13 mouse cellular contexts compared by ENCODE assay signal in the genomic region with DNA sequence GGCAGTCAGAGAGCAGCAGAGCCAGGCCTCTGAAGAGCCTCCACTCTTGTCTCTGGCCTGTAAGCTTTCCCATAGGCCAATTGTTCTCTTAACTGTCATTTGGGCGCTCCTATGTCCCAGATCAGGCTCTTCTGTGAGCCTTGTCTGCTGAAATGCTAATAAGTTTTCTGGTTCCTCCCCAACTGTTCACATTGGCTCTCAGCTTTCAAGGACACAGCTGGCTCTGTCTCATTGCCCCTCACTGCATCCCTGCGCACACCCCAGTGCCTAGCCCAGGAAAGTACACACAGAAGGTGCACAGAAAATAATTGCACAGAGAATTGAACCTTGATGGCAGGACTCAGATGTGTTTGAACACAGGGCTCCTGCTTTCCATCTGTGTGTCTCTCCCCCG. TPM values are rescaled to one million over a fixed set of nuclear protein-coding genes. Genes with fewer than 3 reads are reported as not detected.
DNase-seq lines count a peak whose midpoint lies in the region; ATAC-seq and TF ChIP-seq lines count a peak whose summit lies in the region.
"Had no signal": no experiment of that assay in that cellular context is flagged by ENCODE, and none has a peak within 500 bp of the region (broad histone marks: within the 10 kb centered on the region; RNA-seq: fewer than 3 reads in every experiment).

No protein-coding gene starts in this region.

- no peak for TF ChIP-seq CTCF in midbrain, postnatal 0 days (IDR thresholded peaks at IDR 0.05)

- no peaks in the 10 kb centered on the region for H3K36me3 ChIP-seq in midbrain, embryonic 10.5 days
- H3K36me3 ChIP-seq in midbrain, postnatal 0 days (ENCODE audit: insufficient read depth, low read length), result no peaks in the 10 kb centered on the region
- no peaks in the 10 kb centered on the region for H3K36me3 ChIP-seq in embryonic facial prominence, embryonic 11.5 days (replicated peaks; ENCODE audit: control insufficient read depth, insufficient read depth, low read depth, low read length)
- no peaks in the 10 kb centered on the region for H3K36me3 ChIP-seq in midbrain, embryonic 12.5 days

- 42% methylated on average over 3 of the region's 3 CpGs for WGBS in midbrain, embryonic 10.5 days
- 22% methylated on average over 3 of the region's 3 CpGs for WGBS in midbrain, postnatal 0 days
- WGBS in embryonic facial prominence, embryonic 11.5 days, result 34% methylated on average over 3 of the region's 3 CpGs
- 30% methylated on average over 3 of the region's 3 CpGs for WGBS in midbrain, embryonic 12.5 days

- H3K9ac ChIP-seq in midbrain, postnatal 0 days (replicated peaks; ENCODE audit: low read length, poor library complexity, severe bottlenecking), result no peak overlapping the region
- H3K9ac ChIP-seq in embryonic facial prominence, embryonic 11.5 days (replicated peaks; ENCODE audit: low read length), result no peak overlapping the region
- no peak overlapping the region for H3K9ac ChIP-seq in midbrain, embryonic 12.5 days (replicated peaks)
- H3K9ac ChIP-seq: liver, postnatal 0 days had no signal

- peak overlapping the region; percentile 76 for H3K27ac ChIP-seq in midbrain, embryonic 10.5 days (replicated peaks)
- no peak overlapping the region for H3K27ac ChIP-seq in midbrain, postnatal 0 days (ENCODE audit: low read depth, low read length)
- no peak overlapping the region for H3K27ac ChIP-seq in embryonic facial prominence, embryonic 11.5 days (replicated peaks; ENCODE audit: low read depth, low read length)
- peak overlapping the region; percentile 46 for H3K27ac ChIP-seq in midbrain, embryonic 12.5 days (replicated peaks)

- 0 out of 2 replicates have a peak overlapping the region, but pooled peaks have one; percentile 9 for H3K4me3 ChIP-seq in midbrain, embryonic 10.5 days
- no peak overlapping the region for H3K4me3 ChIP-seq in midbrain, postnatal 0 days (ENCODE audit: low read depth, low read length)
- no peak overlapping the region for H3K4me3 ChIP-seq in embryonic facial prominence, embryonic 11.5 days (ENCODE audit: low read depth, low read length)
- H3K4me3 ChIP-seq in midbrain, embryonic 12.5 days, result no peak overlapping the region

- H3K4me2 ChIP-seq in midbrain, postnatal 0 days (ENCODE audit: low read depth, low read length, poor library complexity, severe bottlenecking), result no peak overlapping the region
- H3K4me2 ChIP-seq in embryonic facial prominence, embryonic 11.5 days (ENCODE audit: low read depth, low read length), result no peak overlapping the region
- H3K4me2 ChIP-seq in midbrain, embryonic 12.5 days (replicated peaks), result no peak overlapping the region

- no peaks in the 10 kb centered on the region for H3K27me3 ChIP-seq in midbrain, embryonic 10.5 days (ENCODE audit: low read depth, poor library complexity, severe bottlenecking)
- H3K27me3 ChIP-seq in midbrain, postnatal 0 days (ENCODE audit: insufficient read depth, low read length), result no peaks in the 10 kb centered on the region
- H3K27me3 ChIP-seq in embryonic facial prominence, embryonic 11.5 days (ENCODE audit: control insufficient read depth, insufficient read depth, low read length), result no peaks in the 10 kb centered on the region
- 0 out of 2 replicates have a peak, but pooled peaks cover 3% of the 10 kb centered on the region for H3K27me3 ChIP-seq in midbrain, embryonic 12.5 days

- H3K9me3 ChIP-seq in midbrain, embryonic 10.5 days (replicated peaks), result no peaks in the 10 kb centered on the region
- no peaks in the 10 kb centered on the region for H3K9me3 ChIP-seq in midbrain, postnatal 0 days (ENCODE audit: low read length)
- no peaks in the 10 kb centered on the region for H3K9me3 ChIP-seq in embryonic facial prominence, embryonic 11.5 days (replicated peaks; ENCODE audit: control insufficient read depth, low read length)
- no peaks in the 10 kb centered on the region for H3K9me3 ChIP-seq in midbrain, embryonic 12.5 days

- H3K4me1 ChIP-seq in midbrain, embryonic 10.5 days, result peaks cover 27% of the 10 kb centered on the region
- H3K4me1 ChIP-seq in midbrain, postnatal 0 days (ENCODE audit: insufficient read depth, low read length), result no peaks in the 10 kb centered on the region; the same call in none of the 2 replicates
- H3K4me1 ChIP-seq in embryonic facial prominence, embryonic 11.5 days (ENCODE audit: control insufficient read depth, insufficient read depth, low read length), result no peaks in the 10 kb centered on the region; the same call in 1 of the 2 replicates
- H3K4me1 ChIP-seq in midbrain, embryonic 12.5 days, result peaks cover 25% of the 10 kb centered on the region

- DNase-seq in midbrain, embryonic 10.5 days (ENCODE audit: low spot score), result peak; percentile 36
- DNase-seq in midbrain, postnatal 0 days (ENCODE audit: low spot score), result no peak
- peak; percentile 14 for DNase-seq in embryonic facial prominence, embryonic 11.5 days (ENCODE audit: low spot score)
- DNase-seq in urinary bladder, adult 2 months (ENCODE audit: low spot score), result no peak
- DNase-seq in frontal cortex, postnatal 25 days (ENCODE audit: low spot score in 2 of 2), result no peak
- no peak for DNase-seq in urinary bladder, postnatal 25 days (ENCODE audit: low spot score)
- DNase-seq: heart, adult 11 months; liver, postnatal 0 days; spleen, adult 18-20 months; thymus, adult 2 months had no signal

- no peak for ATAC-seq in midbrain, postnatal 0 days (ENCODE audit: low FRiP score)
- no peak for ATAC-seq in embryonic facial prominence, embryonic 11.5 days (replicated peaks; ENCODE audit: insufficient number of reproducible peaks, low FRiP score, low TSS enrichment, low read depth)
- peak; percentile 47; the same call in 1 of the 2 replicates for ATAC-seq in midbrain, embryonic 12.5 days (ENCODE audit: low FRiP score, low read depth)
- ATAC-seq: activated CD4-positive, CD25-positive, alpha-beta regulatory T cell, adult 4 months; liver, postnatal 0 days had no signal

RNA-seq across cellular contexts. Expression of a gene that starts 14.7 kb away (rescaled TPM):
- polyA plus RNA-seq in midbrain, embryonic 10.5 days (2016; fragmentation: Nextera tagmentation; extraction: Ambion mirVana), result 17.4 and 29.0 TPM in 2 replicates
- total RNA-seq in midbrain, postnatal 0 days (2014; rRNA removed), result 79.0 and 97.3 TPM in 2 replicates
- polyA plus RNA-seq in midbrain, postnatal 0 days (2015; fragmentation: Nextera tagmentation; extraction: Ambion mirVana), result 226 and 252 TPM in 2 replicates
- 13.2 and 13.5 TPM in 2 replicates for polyA plus RNA-seq in embryonic facial prominence, embryonic 11.5 days (2014; fragmentation: Nextera tagmentation; extraction: Ambion mirVana)
- polyA plus RNA-seq in midbrain, embryonic 12.5 days (2016; fragmentation: Nextera tagmentation; extraction: Ambion mirVana), result 59.5 and 77.2 TPM in 2 replicates
- polyA plus RNA-seq in urinary bladder, adult 2 months (2012; rRNA removed), result 38.4 and 57.2 TPM in 2 replicates
- total RNA-seq: megakaryocyte-erythroid progenitor cell, adult 5-6 weeks had no signal
- polyA plus RNA-seq: activated CD4-positive, CD25-positive, alpha-beta regulatory T cell, adult 4 months had no signal

RNA-seq across cellular contexts. Expression of a gene that starts 24.9 kb away (rescaled TPM):
- 96.7 and 101 TPM in 2 replicates for polyA plus RNA-seq in midbrain, embryonic 10.5 days (2016; fragmentation: Nextera tagmentation; extraction: Ambion mirVana)
- total RNA-seq in midbrain, postnatal 0 days (2014; rRNA removed), result 63.2 and 73.3 TPM in 2 replicates
- polyA plus RNA-seq in midbrain, postnatal 0 days (2015; fragmentation: Nextera tagmentation; extraction: Ambion mirVana), result 98.8 and 101 TPM in 2 replicates
- polyA plus RNA-seq in embryonic facial prominence, embryonic 11.5 days (2014; fragmentation: Nextera tagmentation; extraction: Ambion mirVana), result 89.5 and 98.4 TPM in 2 replicates
- polyA plus RNA-seq in midbrain, embryonic 12.5 days (2016; fragmentation: Nextera tagmentation; extraction: Ambion mirVana), result 96.6 and 98.6 TPM in 2 replicates
- polyA plus RNA-seq in urinary bladder, adult 2 months (2012; rRNA removed), result 72.3 and 91.1 TPM in 2 replicates

Comparison
In these comparisons a context has a peak if more than half of its experiments do, and no peak if none do; other contexts are left out.
1. DNase-seq: peak in midbrain, embryonic 10.5 days (single experiment) and embryonic facial prominence, embryonic 11.5 days (single experiment); none in midbrain, postnatal 0 days (single experiment), urinary bladder, adult 2 months (single experiment), frontal cortex, postnatal 25 days (0 of 2) and urinary bladder, postnatal 25 days (single experiment).
2. H3K27ac ChIP-seq: peak in midbrain, embryonic 10.5 days (single experiment) and midbrain, embryonic 12.5 days (single experiment); none in midbrain, postnatal 0 days (single experiment) and embryonic facial prominence, embryonic 11.5 days (single experiment).